Comparison of ENCODE assay signal across 12 mouse cellular contexts in the genomic region with DNA sequence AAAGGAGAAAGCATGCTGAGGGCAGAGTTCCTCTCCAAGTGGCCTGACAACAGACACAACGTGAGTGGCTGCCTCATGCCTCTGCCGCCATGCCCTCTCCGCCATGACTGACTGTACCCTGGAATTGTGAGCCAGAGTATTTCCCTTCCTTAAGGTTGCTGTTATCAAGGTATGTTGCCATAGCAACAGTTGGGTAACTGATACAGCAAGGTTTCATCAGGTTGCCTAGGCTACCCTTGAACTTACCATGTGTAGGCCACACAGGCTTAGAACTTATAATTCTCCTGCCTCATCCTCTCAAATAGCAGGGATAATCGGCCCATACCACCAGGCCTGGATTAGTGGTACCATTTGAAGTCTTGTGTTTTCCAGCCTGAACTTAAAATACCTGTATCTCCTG. TPM values are rescaled to one million over a fixed set of nuclear protein-coding genes. Genes with fewer than 3 reads are reported as not detected.
DNase-seq lines count a peak whose midpoint lies in the region; ATAC-seq and TF ChIP-seq lines count a peak whose summit lies in the region.
"Had no signal": no experiment of that assay in that cellular context is flagged by ENCODE, and none has a peak within 500 bp of the region (broad histone marks: within the 10 kb centered on the region; RNA-seq: fewer than 3 reads in every experiment).

No protein-coding gene starts in this region.

- no peak for DNase-seq in hindbrain, embryonic 10.5 days (ENCODE audit: low spot score)
- no peak for DNase-seq in hindbrain, embryonic 14.5 days (ENCODE audit: low spot score)
- no peak for DNase-seq in hindbrain, postnatal 0 days (ENCODE audit: low spot score)
- no peak for DNase-seq in layer of hippocampus, postnatal 14 days (ENCODE audit: low spot score in 2 of 2)
- no peak for DNase-seq in ovary, adult 18-20 months (ENCODE audit: low spot score)
- DNase-seq in cerebellum, postnatal 14 days = no peak
- DNase-seq: kidney, adult 8-10 months; layer of hippocampus, postnatal 36 days; lung, adult 2 months had no signal

- H3K27ac ChIP-seq in hindbrain, embryonic 10.5 days = peak overlapping the region; percentile 90
- H3K27ac ChIP-seq in hindbrain, embryonic 14.5 days = no peak overlapping the region
- H3K27ac ChIP-seq in bone marrow, adult 2 months (ENCODE audit: control insufficient read depth, insufficient read depth, low read depth, low read length, poor library complexity) = peak overlapping the region; percentile 90; the same call in 1 of the 2 replicates
- H3K27ac ChIP-seq in hindbrain, postnatal 0 days = peak overlapping the region; percentile 32; the same call in 1 of the 2 replicates
- H3K27ac ChIP-seq in midbrain, embryonic 15.5 days = peak overlapping the region; percentile 47; the same call in 1 of the 2 replicates

- H3K9ac ChIP-seq in hindbrain, embryonic 14.5 days = no peak overlapping the region
- H3K9ac ChIP-seq in hindbrain, postnatal 0 days (replicated peaks; ENCODE audit: low read length) = no peak overlapping the region
- no peak overlapping the region for H3K9ac ChIP-seq in midbrain, embryonic 15.5 days
- H3K9ac ChIP-seq: heart, embryonic 13.5 days had no signal

- no peaks in the 10 kb centered on the region for H3K27me3 ChIP-seq in hindbrain, embryonic 10.5 days (ENCODE audit: insufficient read depth, poor library complexity, severe bottlenecking)
- no peaks in the 10 kb centered on the region for H3K27me3 ChIP-seq in hindbrain, embryonic 14.5 days (ENCODE audit: control insufficient read depth, insufficient read depth, low read length)
- no peaks in the 10 kb centered on the region for H3K27me3 ChIP-seq in hindbrain, postnatal 0 days (ENCODE audit: insufficient read depth, low read length)
- no peaks in the 10 kb centered on the region for H3K27me3 ChIP-seq in midbrain, embryonic 15.5 days (replicated peaks)
- H3K27me3 ChIP-seq: heart, embryonic 13.5 days had no signal

- H3K36me3 ChIP-seq in hindbrain, embryonic 10.5 days = no peaks in the 10 kb centered on the region
- H3K36me3 ChIP-seq in hindbrain, embryonic 14.5 days (replicated peaks; ENCODE audit: control insufficient read depth, insufficient read depth) = no peaks in the 10 kb centered on the region
- no peaks in the 10 kb centered on the region for H3K36me3 ChIP-seq in hindbrain, postnatal 0 days (ENCODE audit: insufficient read depth, low read length)
- no peaks in the 10 kb centered on the region for H3K36me3 ChIP-seq in midbrain, embryonic 15.5 days (replicated peaks)
- H3K36me3 ChIP-seq: heart, embryonic 13.5 days had no signal

- ATAC-seq in hindbrain, embryonic 14.5 days (ENCODE audit: low FRiP score) = no peak
- ATAC-seq in hindbrain, postnatal 0 days = no peak
- ATAC-seq in midbrain, embryonic 15.5 days (replicated peaks) = no peak

- 87% methylated on average over 4 of the region's 4 CpGs for WGBS in hindbrain, embryonic 10.5 days
- 76% methylated on average over 4 of the region's 4 CpGs for WGBS in hindbrain, embryonic 14.5 days
- WGBS in bone marrow, adult 2 months = 81% methylated on average over 4 of the region's 4 CpGs
- 85% methylated on average over 4 of the region's 4 CpGs for WGBS in hindbrain, postnatal 0 days
- WGBS in midbrain, embryonic 15.5 days = 73% methylated on average over 4 of the region's 4 CpGs

- TF ChIP-seq CTCF in bone marrow, adult 2 months (IDR thresholded peaks at IDR 0.05; ENCODE audit: control insufficient read depth, insufficient read depth, low read length) = no peak
- no peak for TF ChIP-seq CTCF in hindbrain, postnatal 0 days (IDR thresholded peaks at IDR 0.05; ENCODE audit: low read depth)

- TF ChIP-seq POLR2A in bone marrow, adult 2 months (IDR thresholded peaks at IDR 0.05; ENCODE audit: borderline replicate concordance, control insufficient read depth, low read depth, low read length) = no peak

- no peak overlapping the region for H3K4me3 ChIP-seq in hindbrain, embryonic 10.5 days
- H3K4me3 ChIP-seq in hindbrain, embryonic 14.5 days (replicated peaks; ENCODE audit: low read length) = no peak overlapping the region
- no peak overlapping the region for H3K4me3 ChIP-seq in bone marrow, adult 2 months (replicated peaks; ENCODE audit: control insufficient read depth, low read depth, low read length)
- no peak overlapping the region for H3K4me3 ChIP-seq in hindbrain, postnatal 0 days (ENCODE audit: low read length)
- no peak overlapping the region for H3K4me3 ChIP-seq in midbrain, embryonic 15.5 days
- H3K4me3 ChIP-seq: heart, embryonic 13.5 days had no signal

- H3K9me3 ChIP-seq in hindbrain, embryonic 10.5 days = no peaks in the 10 kb centered on the region
- H3K9me3 ChIP-seq in hindbrain, embryonic 14.5 days (ENCODE audit: control insufficient read depth, low read length) = no peaks in the 10 kb centered on the region
- H3K9me3 ChIP-seq in hindbrain, postnatal 0 days (ENCODE audit: low read length) = no peaks in the 10 kb centered on the region
- no peaks in the 10 kb centered on the region for H3K9me3 ChIP-seq in midbrain, embryonic 15.5 days
- H3K9me3 ChIP-seq: heart, embryonic 13.5 days had no signal

- H3K4me1 ChIP-seq in hindbrain, embryonic 10.5 days (replicated peaks) = peaks cover 99% of the 10 kb centered on the region
- H3K4me1 ChIP-seq in hindbrain, embryonic 14.5 days (replicated peaks; ENCODE audit: control insufficient read depth, insufficient read depth, low read length) = peaks cover 33% of the 10 kb centered on the region
- H3K4me1 ChIP-seq in bone marrow, adult 2 months (ENCODE audit: control insufficient read depth, insufficient read depth, low read length) = peaks cover 38% of the 10 kb centered on the region
- peaks cover 22% of the 10 kb centered on the region for H3K4me1 ChIP-seq in hindbrain, postnatal 0 days (ENCODE audit: insufficient read depth, low read length)
- H3K4me1 ChIP-seq in midbrain, embryonic 15.5 days = peaks cover 34% of the 10 kb centered on the region

- no peak overlapping the region for H3K4me2 ChIP-seq in hindbrain, embryonic 14.5 days (replicated peaks)
- H3K4me2 ChIP-seq in hindbrain, postnatal 0 days (ENCODE audit: low read depth, low read length) = no peak overlapping the region
- H3K4me2 ChIP-seq in midbrain, embryonic 15.5 days = no peak overlapping the region
- H3K4me2 ChIP-seq: heart, embryonic 13.5 days had no signal

RNA-seq across cellular contexts. Expression of a gene that starts 58.3 kb away (rescaled TPM):
- polyA plus RNA-seq in hindbrain, embryonic 10.5 days (2016; fragmentation: Nextera tagmentation; extraction: Ambion mirVana) = 36.8 and 44.1 TPM in 2 replicates
- 27.3 and 28.8 TPM in 2 replicates for polyA plus RNA-seq in hindbrain, embryonic 14.5 days (2014; fragmentation: Nextera tagmentation; extraction: Ambion mirVana)
- 27.3 and 38.8 TPM in 2 replicates for polyA plus RNA-seq in bone marrow, adult 2 months (2011; ENCODE audit: insufficient read depth, insufficient read length, low replicate concordance, missing spikeins)
- total RNA-seq in hindbrain, postnatal 0 days (2014; rRNA removed) = 63.2 and 66.8 TPM in 2 replicates
- polyA plus RNA-seq in hindbrain, postnatal 0 days (2015; fragmentation: Nextera tagmentation; extraction: Ambion mirVana) = 24.1 and 24.2 TPM in 2 replicates
- 20.6 and 22.0 TPM in 2 replicates for polyA plus RNA-seq in midbrain, embryonic 15.5 days (2015; fragmentation: Nextera tagmentation; extraction: Ambion mirVana)
- total RNA-seq in layer of hippocampus, postnatal 14 days (2021) = 10 to 100 TPM; 88.0 to 89.3 TPM
